Mouse (Mus musculus) limb, embryonic 14.5 days (tissue): Measurements from ENCODE around the gene Plekhg3. TPM values are rescaled to one million over a fixed set of nuclear protein-coding genes. Genes with fewer than 3 reads are reported as not detected.
A peak's percentile ranks its signal among the peaks of the same experiment; 100 is the strongest.

Source experiments
- ATAC-seq: fragments of 200-750 bp; cut with Nextera tagmentation; 2 replicates; pipeline ENCODE4 v1.8.0; 2017; ENCODE audit warnings: low read depth, moderate number of reproducible peaks, moderate TSS enrichment; ENCODE audit not compliant: low FRiP score
- DNase-seq: peaks from one replicate; pipeline ENCODE4 v3.0.0-alpha.2; 2015; ENCODE audit warnings: low spot score
- H3K27ac ChIP-seq: fragments of 300-500 bp; sonication (generic); replicated peaks from 2 replicates; pipeline ENCODE4 v1.5.1; 2014; ENCODE audit warnings: low read depth, mild to moderate bottlenecking, low read length, moderate library complexity, mixed read lengths
- H3K27me3 ChIP-seq: fragments of 300-500 bp; sonication (generic); 2 replicates; pipeline ENCODE4 v1.6.1; 2014; ENCODE audit warnings: low read length, mixed read lengths; ENCODE audit not compliant: control insufficient read depth, insufficient read depth
- H3K36me3 ChIP-seq: fragments of 300-500 bp; sonication (generic); 2 replicates; pipeline ENCODE4 v1.6.1; 2014; ENCODE audit warnings: mild to moderate bottlenecking, low read length, moderate library complexity, mixed read lengths; ENCODE audit not compliant: control insufficient read depth, insufficient read depth
- H3K4me1 ChIP-seq: fragments of 300-500 bp; sonication (generic); 2 replicates; pipeline ENCODE4 v1.6.1; 2014; ENCODE audit warnings: antibody characterized with exemption, low read length, mixed read lengths; ENCODE audit not compliant: control insufficient read depth, insufficient read depth
- H3K4me2 ChIP-seq: fragments of 300-500 bp; sonication (generic); replicated peaks from 2 replicates; pipeline ENCODE4 v1.6.1; 2014; ENCODE audit warnings: low read depth, mild to moderate bottlenecking, low read length, moderate library complexity; ENCODE audit not compliant: severe bottlenecking
- H3K4me3 ChIP-seq: fragments of 300-500 bp; sonication (generic); replicated peaks from 2 replicates; pipeline ENCODE4 v1.5.1; 2014; ENCODE audit warnings: low read length
- H3K9ac ChIP-seq: fragments of 300-500 bp; sonication (generic); 2 replicates; pipeline ENCODE4 v1.6.1; 2014; ENCODE audit warnings: mild to moderate bottlenecking, low read depth, low read length, moderate library complexity; ENCODE audit not compliant: severe bottlenecking
- H3K9me3 ChIP-seq: fragments of 300-500 bp; sonication (generic); 2 replicates; pipeline ENCODE4 v1.6.1; 2016; ENCODE audit warnings: low read length; ENCODE audit not compliant: control insufficient read depth
- POLR2A ChIP-seq: fragments of 200-500 bp; IDR thresholded peaks from 2 replicates; pipeline ENCODE4 v1.8.0; 2012; ENCODE audit warnings: inconsistent platforms, mild to moderate bottlenecking, moderate library complexity, borderline replicate concordance; ENCODE audit not compliant: insufficient read depth, insufficient read length; ENCODE audit errors: extremely low read depth
- WGBS: fragments of 180-500 bp; shearing (Covaris S2); extraction: QIAGEN DNeasy Blood & Tissue Kit; methylation state at CpG from one replicate; pipeline ENCODE4 v1.1.7; 2014; 5-methylcytosine and 5-hydroxymethylcytosine counted together
- polyA plus RNA-seq, 2 experiments: library from polyadenylated mRNA; depleted of rRNA in 1 of 2; stranded (reverse) in 1 of 2; unstranded in 1 of 2; fragments of >200 nt; fragmentation: Nextera tagmentation in 1 of 2; extraction: Ambion mirVana in 1 of 2; gene quantifications; 2 replicates each; pipeline versions ENCODE4 v1.2.1 to v1.2.3; 2012 to 2014

The Plekhg3 gene
- polyA plus RNA-seq, 2 experiments, result 5.6 to 22.7 TPM

- DNase-seq (no peak), ATAC-seq (no peak)
- Histone ChIP-seq H3K27ac (no peak overlapping the region), H3K9ac (no peak overlapping the region), H3K27me3 (no peaks in the 10 kb centered on the region), H3K4me2 (no peak overlapping the region), H3K4me3 (no peak overlapping the region), H3K4me1 (peaks cover 19% of the 10 kb centered on the region), H3K9me3 (no peaks in the 10 kb centered on the region), H3K36me3 (no peaks in the 10 kb centered on the region)
- no peak for TF ChIP-seq POLR2A
- WGBS, result 40% methylated on average over 6 of the region's 6 CpGs
Measured at GRCm38 (mm10) chr12:76541879-76542278, 11.2 kb downstream of the Plekhg3 start.

- H3K4me3 ChIP-seq, result no peak overlapping the region
Measured at GRCm38 (mm10) chr12:76545786-76546370, 15.2 kb downstream of the Plekhg3 start.

GRCm38 (mm10) chr12:76546383-76547276 lies 15.9 kb downstream of the Plekhg3 start:
- peak; percentile 5; the same call in 1 of the 2 replicates for ATAC-seq
- H3K4me1 ChIP-seq, result peaks cover 28% of the 10 kb centered on the region
- 0 out of 2 replicates have a peak overlapping the region, but pooled peaks have one; percentile 52 for H3K27ac ChIP-seq
- no peak for DNase-seq
- TF ChIP-seq POLR2A, result no peak
- H3K9me3 ChIP-seq, result no peaks in the 10 kb centered on the region
- peak overlapping the region; percentile 40 for H3K4me2 ChIP-seq
- H3K9ac ChIP-seq, result peak overlapping the region; percentile 25; the same call in 1 of the 2 replicates
- 0 out of 2 replicates have a peak overlapping the region, but pooled peaks have one; percentile 0 for H3K4me3 ChIP-seq
- H3K27me3 ChIP-seq, result no peaks in the 10 kb centered on the region
- H3K36me3 ChIP-seq, result no peaks in the 10 kb centered on the region
- WGBS, result 6% methylated on average over 28 of the region's 28 CpGs

More at GRCm38 (mm10) chr12:76545786-76546370, 15.2 kb downstream of the Plekhg3 start:
- Histone ChIP-seq H3K27ac (no peak overlapping the region), H3K9me3 (no peaks in the 10 kb centered on the region), H3K4me1 (peaks cover 34% of the 10 kb centered on the region), H3K9ac (0 out of 2 replicates have a peak overlapping the region, but pooled peaks have one; percentile 4), H3K27me3 (no peaks in the 10 kb centered on the region), H3K4me2 (peak overlapping the region; percentile 40; the same call in 1 of the 2 replicates), H3K36me3 (no peaks in the 10 kb centered on the region)
- DNase-seq (no peak), ATAC-seq (no peak)
- WGBS, result 48% methylated on average over 15 of the region's 15 CpGs
- TF ChIP-seq POLR2A, result no peak

GRCm38 (mm10) chr12:76547409-76548081 lies 16.9 kb downstream of the Plekhg3 start:
- peak; percentile 58 for DNase-seq
- Histone ChIP-seq H3K9ac (peak overlapping the region; percentile 25; the same call in 1 of the 2 replicates), H3K27ac (0 out of 2 replicates have a peak overlapping the region, but pooled peaks have one; percentile 52), H3K27me3 (no peaks in the 10 kb centered on the region), H3K36me3 (no peaks in the 10 kb centered on the region), H3K4me3 (0 out of 2 replicates have a peak overlapping the region, but pooled peaks have one; percentile 0), H3K4me2 (peak overlapping the region; percentile 40), H3K9me3 (no peaks in the 10 kb centered on the region), H3K4me1 (peaks cover 29% of the 10 kb centered on the region)
- TF ChIP-seq POLR2A, result no peak
- ATAC-seq, result peak; percentile 54
- 26% methylated on average over 11 of the region's 13 CpGs for WGBS

GRCm38 (mm10) chr12:76548082-76548423 lies 17.4 kb downstream of the Plekhg3 start:
- 9% methylated on average over 7 of the region's 7 CpGs for WGBS
- ATAC-seq (no peak; the same call in 1 of the 2 replicates), DNase-seq (no peak)
- Histone ChIP-seq H3K27ac (no peak overlapping the region), H3K4me2 (no peak overlapping the region), H3K27me3 (no peaks in the 10 kb centered on the region), H3K4me3 (no peak overlapping the region), H3K9ac (peak overlapping the region; percentile 25; the same call in 1 of the 2 replicates), H3K4me1 (peaks cover 30% of the 10 kb centered on the region), H3K9me3 (no peaks in the 10 kb centered on the region), H3K36me3 (no peaks in the 10 kb centered on the region)
- TF ChIP-seq POLR2A, result no peak
